Mouse (Mus musculus) lung, embryonic 15.5 days (tissue): ENCODE results near the gene Wapl. TPM values are rescaled to one million over a fixed set of nuclear protein-coding genes. Genes with fewer than 3 reads are reported as not detected.

Experiments used
- ATAC-seq: fragments of 200-750 bp; cut with Nextera tagmentation; 2 replicates; pipeline ENCODE4 v1.8.0; 2017; ENCODE audit warnings: moderate number of reproducible peaks, borderline replicate concordance; ENCODE audit not compliant: low FRiP score, low TSS enrichment; ENCODE audit errors: extremely low read depth
- H3K27ac ChIP-seq: fragments of 300-500 bp; sonication (generic); 2 replicates; pipeline ENCODE4 v1.5.1; 2015; ENCODE audit warnings: moderate library complexity, mild to moderate bottlenecking, inconsistent platforms
- H3K27me3 ChIP-seq: fragments of 300-500 bp; sonication (generic); 2 replicates; pipeline ENCODE4 v1.6.1; 2015; ENCODE audit warnings: inconsistent platforms
- H3K36me3 ChIP-seq: fragments of 300-500 bp; sonication (generic); 2 replicates; pipeline ENCODE4 v1.6.1; 2015; ENCODE audit warnings: inconsistent platforms
- H3K4me1 ChIP-seq: fragments of 300-500 bp; sonication (generic); 2 replicates; pipeline ENCODE4 v1.6.1; 2015; ENCODE audit warnings: inconsistent platforms
- H3K4me2 ChIP-seq: fragments of 300-500 bp; sonication (generic); 2 replicates; pipeline ENCODE4 v1.6.1; 2015; ENCODE audit warnings: inconsistent platforms, mild to moderate bottlenecking, moderate library complexity
- H3K4me3 ChIP-seq: fragments of 300-500 bp; sonication (generic); 2 replicates; pipeline ENCODE4 v1.5.1; 2015; ENCODE audit warnings: mild to moderate bottlenecking, inconsistent platforms
- H3K9ac ChIP-seq: fragments of 300-500 bp; sonication (generic); 2 replicates; pipeline ENCODE4 v1.6.1; 2015; ENCODE audit warnings: inconsistent platforms
- H3K9me3 ChIP-seq: fragments of 300-500 bp; sonication (generic); 2 replicates; pipeline ENCODE4 v1.6.1; 2016; ENCODE audit warnings: inconsistent platforms
- WGBS: fragments of 180-500 bp; shearing (Covaris S2); methylation state at CpG from one replicate; pipeline ENCODE4 v1.1.7; 2015; 5-methylcytosine and 5-hydroxymethylcytosine counted together
- polyA plus RNA-seq: library from polyadenylated mRNA; unstranded; fragments of >200 nt; fragmentation: Nextera tagmentation; extraction: Ambion mirVana; gene quantifications from 2 replicates; pipeline ENCODE4 v1.2.1, GENCODE M21; 2015

Wapl gene
- polyA plus RNA-seq, 1 experiment from 2014 or later, result 25.7 TPM

DNA sequence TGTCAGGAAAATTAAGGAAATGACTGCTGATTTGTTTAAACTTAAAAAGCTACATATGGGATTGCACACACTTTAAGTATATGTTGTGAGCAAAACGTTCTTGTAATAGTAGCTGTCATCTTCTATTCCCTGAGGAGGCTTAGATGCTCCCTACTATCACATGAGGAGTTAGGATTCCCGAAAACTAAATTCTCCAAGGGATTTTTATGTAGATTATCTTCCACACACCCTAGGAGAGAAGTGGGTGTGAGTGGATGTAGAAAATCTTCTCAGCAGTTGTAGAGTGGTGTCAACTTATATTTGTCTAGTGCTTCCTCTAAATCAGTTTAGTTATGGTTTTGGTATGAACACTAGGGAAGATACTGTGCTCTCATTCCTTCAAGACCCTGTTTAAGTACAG lies 36.5 kb downstream of the Wapl start:
- ATAC-seq, result no peak
- Histone ChIP-seq H3K9me3 (no peaks in the 10 kb centered on the region), H3K4me2 (no peak overlapping the region), H3K27ac (no peak overlapping the region), H3K9ac (no peak overlapping the region), H3K27me3 (no peaks in the 10 kb centered on the region), H3K4me3 (no peak overlapping the region), H3K36me3 (peaks cover 16% of the 10 kb centered on the region), H3K4me1 (no peaks in the 10 kb centered on the region)
- 83% methylated on average over 2 of the region's 2 CpGs for WGBS

DNA sequence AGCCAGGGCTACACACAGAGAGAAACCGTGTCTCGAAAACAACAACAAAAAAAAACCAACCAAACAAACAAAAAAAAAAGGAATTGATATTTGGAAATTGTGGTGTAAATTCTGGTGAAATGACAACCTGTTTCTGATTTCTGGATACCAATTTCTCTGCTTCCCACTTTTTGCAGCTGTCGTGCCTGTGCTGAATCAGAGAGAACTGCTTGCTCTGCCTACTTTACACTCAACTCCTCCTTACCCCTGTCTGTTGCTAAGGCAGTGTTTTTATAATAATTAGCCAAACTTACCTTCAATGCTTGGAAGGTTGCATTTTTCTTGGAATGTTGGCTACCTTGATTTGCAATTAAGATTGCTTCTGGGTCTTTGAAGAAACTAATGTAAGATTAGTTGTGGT lies 38.3 kb downstream of the Wapl start:
- Histone ChIP-seq H3K4me3 (no peak overlapping the region), H3K4me2 (no peak overlapping the region), H3K27ac (no peak overlapping the region), H3K27me3 (no peaks in the 10 kb centered on the region), H3K36me3 (peaks cover 16% of the 10 kb centered on the region), H3K4me1 (no peaks in the 10 kb centered on the region), H3K9ac (no peak overlapping the region), H3K9me3 (no peaks in the 10 kb centered on the region)
- 91% methylated on average over 3 of the region's 3 CpGs for WGBS
- no peak for ATAC-seq

DNA sequence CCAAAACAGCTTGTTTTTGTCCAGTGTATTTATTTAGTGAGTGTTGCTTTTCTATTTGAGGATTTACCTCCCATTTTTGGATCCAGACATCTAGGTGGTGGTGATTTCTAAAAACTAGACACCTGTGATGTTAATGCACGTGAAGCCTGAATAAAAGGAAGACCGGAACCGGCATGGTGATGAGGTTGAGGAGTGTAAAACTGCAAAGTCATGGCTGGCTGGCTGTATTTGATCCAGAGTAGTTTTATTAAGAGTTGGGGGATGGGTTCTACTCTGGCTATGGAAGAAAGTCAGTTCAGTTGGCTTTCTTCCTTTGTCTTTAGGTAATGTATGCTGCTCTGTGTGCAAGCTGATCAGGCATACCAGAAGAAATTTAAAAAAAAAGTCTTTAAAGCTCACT lies 39.1 kb downstream of the Wapl start:
- no peak overlapping the region for H3K9ac ChIP-seq
- no peaks in the 10 kb centered on the region for H3K27me3 ChIP-seq
- H3K9me3 ChIP-seq, result no peaks in the 10 kb centered on the region
- peaks cover 16% of the 10 kb centered on the region for H3K36me3 ChIP-seq
- H3K4me2 ChIP-seq, result no peak overlapping the region
- no peak overlapping the region for H3K27ac ChIP-seq
- ATAC-seq, result no peak
- no peaks in the 10 kb centered on the region for H3K4me1 ChIP-seq
- 94% methylated on average over 3 of the region's 3 CpGs for WGBS
- H3K4me3 ChIP-seq, result no peak overlapping the region

DNA sequence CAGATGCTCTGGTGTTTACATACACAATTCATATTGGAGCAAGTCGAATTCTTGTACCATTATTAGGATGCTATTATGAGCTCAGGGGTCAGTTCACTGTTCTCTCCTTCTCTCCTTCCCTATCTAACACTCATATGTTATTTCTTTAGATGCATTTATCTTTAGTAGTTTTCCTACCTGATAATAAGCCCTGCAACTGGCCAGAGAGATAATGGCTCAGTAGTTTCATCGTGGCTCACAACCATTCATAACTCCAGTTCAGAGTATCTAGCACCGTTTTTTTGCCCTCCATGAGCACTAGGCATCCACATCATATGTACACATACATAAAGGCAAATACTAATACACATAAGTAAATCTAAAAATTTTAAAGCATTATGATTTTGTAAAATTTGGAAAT lies 44.4 kb downstream of the Wapl start:
- Histone ChIP-seq H3K9me3 (no peaks in the 10 kb centered on the region), H3K4me1 (no peaks in the 10 kb centered on the region), H3K4me2 (no peak overlapping the region), H3K4me3 (no peak overlapping the region), H3K9ac (no peak overlapping the region), H3K36me3 (peaks cover 15% of the 10 kb centered on the region), H3K27me3 (no peaks in the 10 kb centered on the region), H3K27ac (no peak overlapping the region)
- no peak for ATAC-seq
- WGBS, result 87% methylated on average over 3 of the region's 3 CpGs

DNA sequence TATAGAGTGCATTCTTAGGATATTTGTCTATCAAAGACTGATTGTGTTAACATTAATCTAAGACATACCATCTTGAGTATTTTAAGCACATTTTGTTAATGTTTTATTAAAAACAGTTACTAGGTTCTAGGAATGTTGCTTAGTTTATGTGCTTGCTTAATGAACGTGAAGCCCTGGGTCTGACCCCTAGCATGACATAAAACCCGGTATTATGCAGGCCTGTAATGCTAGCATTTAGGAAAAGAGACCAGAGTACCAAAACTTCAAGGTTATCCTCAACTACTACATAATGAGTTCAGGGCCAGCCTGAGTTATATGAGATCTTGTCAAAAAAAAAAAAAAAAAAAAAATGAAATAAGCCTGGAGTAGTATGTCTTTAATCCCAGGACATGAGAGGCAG lies 54.0 kb downstream of the Wapl start:
- no peaks in the 10 kb centered on the region for H3K9me3 ChIP-seq
- no peak overlapping the region for H3K27ac ChIP-seq
- no peaks in the 10 kb centered on the region for H3K4me1 ChIP-seq
- ATAC-seq, result no peak
- peaks cover 30% of the 10 kb centered on the region for H3K36me3 ChIP-seq
- 82% methylated on average over 2 of the region's 2 CpGs for WGBS
- no peaks in the 10 kb centered on the region for H3K27me3 ChIP-seq
- H3K9ac ChIP-seq, result no peak overlapping the region
- H3K4me3 ChIP-seq, result no peak overlapping the region
- no peak overlapping the region for H3K4me2 ChIP-seq

DNA sequence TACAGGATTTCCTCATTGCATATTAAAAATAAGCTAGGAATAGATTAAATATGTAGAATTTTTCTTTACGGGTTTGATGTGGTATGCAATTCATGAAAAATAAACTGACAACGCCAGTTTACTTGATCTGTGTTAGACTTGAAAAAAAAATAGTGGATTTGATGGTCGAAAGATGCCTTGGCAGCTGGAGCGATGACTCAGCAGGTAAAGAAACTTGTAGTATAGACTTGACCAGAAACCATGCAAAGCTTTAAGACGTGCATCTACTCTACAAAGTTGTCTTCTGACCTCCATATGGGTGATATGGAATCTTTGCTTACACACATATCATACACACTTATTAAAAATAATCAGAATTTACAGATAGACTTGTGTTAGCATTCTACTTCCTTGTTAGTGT lies 61.7 kb downstream of the Wapl start:
- H3K4me3 ChIP-seq, result no peak overlapping the region
- ATAC-seq, result no peak
- peaks cover 32% of the 10 kb centered on the region for H3K36me3 ChIP-seq
- WGBS, result 85% methylated on average over 5 of the region's 5 CpGs
- no peak overlapping the region for H3K27ac ChIP-seq
- no peaks in the 10 kb centered on the region for H3K4me1 ChIP-seq
- H3K9me3 ChIP-seq, result no peaks in the 10 kb centered on the region
- no peak overlapping the region for H3K9ac ChIP-seq
- H3K27me3 ChIP-seq, result no peaks in the 10 kb centered on the region
- no peak overlapping the region for H3K4me2 ChIP-seq

DNA sequence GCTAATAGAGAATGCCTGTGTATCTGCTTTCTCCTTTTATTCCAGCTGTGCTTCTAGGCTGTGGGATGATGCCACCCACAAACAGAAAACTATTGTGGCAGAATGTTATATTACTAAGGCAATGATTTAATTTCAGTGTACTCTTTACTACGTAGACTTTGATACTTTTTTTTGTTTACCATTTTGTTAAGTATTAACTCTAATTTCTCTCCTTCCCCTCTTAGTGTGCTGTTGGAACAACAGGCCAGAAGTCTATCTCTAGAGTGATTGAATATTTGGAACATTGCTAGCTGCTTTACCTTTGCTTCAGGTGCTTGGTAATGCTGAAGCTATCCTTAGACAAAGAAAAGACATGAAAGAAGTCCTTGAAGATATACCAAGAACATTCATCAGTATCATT lies 71.7 kb downstream of the Wapl start:
- Histone ChIP-seq H3K27me3 (no peaks in the 10 kb centered on the region), H3K9me3 (no peaks in the 10 kb centered on the region), H3K27ac (no peak overlapping the region), H3K9ac (no peak overlapping the region), H3K36me3 (peaks cover 45% of the 10 kb centered on the region), H3K4me3 (no peak overlapping the region), H3K4me1 (no peaks in the 10 kb centered on the region), H3K4me2 (no peak overlapping the region)
- ATAC-seq, result no peak
- 77% methylated on average over 1 of the region's 1 CpGs for WGBS

DNA sequence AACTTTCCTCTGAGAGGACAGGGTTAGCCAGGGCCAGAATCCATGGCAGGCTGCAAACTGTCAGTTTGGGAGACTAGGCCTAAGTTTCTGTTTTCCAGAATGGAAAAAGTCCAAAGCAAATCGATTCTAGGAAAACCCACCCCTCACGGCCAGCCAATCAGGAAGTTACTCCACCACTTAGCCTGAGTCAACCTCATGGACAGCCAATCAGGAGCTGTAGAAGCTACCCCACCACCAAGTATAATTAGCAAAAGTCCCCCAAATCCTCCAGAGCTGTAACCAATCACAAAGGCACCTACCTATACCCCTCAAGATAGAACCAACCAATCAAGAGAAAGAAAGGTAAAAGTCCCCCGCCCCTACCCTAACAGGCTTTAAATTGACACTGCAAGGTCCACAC lies 82.0 kb downstream of the Wapl start:
- Histone ChIP-seq H3K27me3 (no peaks in the 10 kb centered on the region), H3K27ac (no peak overlapping the region), H3K9ac (no peak overlapping the region), H3K4me1 (no peaks in the 10 kb centered on the region), H3K4me2 (no peak overlapping the region), H3K4me3 (no peak overlapping the region), H3K36me3 (no peaks in the 10 kb centered on the region), H3K9me3 (no peaks in the 10 kb centered on the region)
- ATAC-seq, result no peak
- WGBS, result 81% methylated on average over 3 of the region's 3 CpGs

DNA sequence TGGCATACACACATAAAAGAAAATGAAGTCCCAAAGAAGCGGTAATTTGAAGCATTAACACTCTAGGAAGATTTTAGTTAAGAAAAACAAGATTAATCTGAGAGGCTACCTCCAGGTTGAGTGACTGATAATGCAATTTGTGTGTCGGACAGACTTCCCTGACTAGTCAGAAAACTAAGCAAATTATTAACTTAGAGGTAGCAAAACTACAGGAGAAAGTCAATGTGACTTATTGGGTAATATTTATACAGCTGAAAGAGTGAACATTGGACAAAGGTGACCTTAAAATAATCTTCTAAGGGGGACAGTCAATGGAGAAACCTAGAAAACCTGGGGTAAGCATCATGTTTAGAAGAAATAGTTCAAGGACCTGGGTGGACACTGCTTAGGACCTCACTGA lies 86.2 kb downstream of the Wapl start:
- H3K27me3 ChIP-seq, result no peaks in the 10 kb centered on the region
- WGBS, result 42% methylated on average over 2 of the region's 2 CpGs
- H3K27ac ChIP-seq, result no peak overlapping the region
- no peaks in the 10 kb centered on the region for H3K4me1 ChIP-seq
- ATAC-seq, result no peak
- no peak overlapping the region for H3K9ac ChIP-seq
- H3K36me3 ChIP-seq, result no peaks in the 10 kb centered on the region
- no peaks in the 10 kb centered on the region for H3K9me3 ChIP-seq
- H3K4me3 ChIP-seq, result no peak overlapping the region
- no peak overlapping the region for H3K4me2 ChIP-seq

DNA sequence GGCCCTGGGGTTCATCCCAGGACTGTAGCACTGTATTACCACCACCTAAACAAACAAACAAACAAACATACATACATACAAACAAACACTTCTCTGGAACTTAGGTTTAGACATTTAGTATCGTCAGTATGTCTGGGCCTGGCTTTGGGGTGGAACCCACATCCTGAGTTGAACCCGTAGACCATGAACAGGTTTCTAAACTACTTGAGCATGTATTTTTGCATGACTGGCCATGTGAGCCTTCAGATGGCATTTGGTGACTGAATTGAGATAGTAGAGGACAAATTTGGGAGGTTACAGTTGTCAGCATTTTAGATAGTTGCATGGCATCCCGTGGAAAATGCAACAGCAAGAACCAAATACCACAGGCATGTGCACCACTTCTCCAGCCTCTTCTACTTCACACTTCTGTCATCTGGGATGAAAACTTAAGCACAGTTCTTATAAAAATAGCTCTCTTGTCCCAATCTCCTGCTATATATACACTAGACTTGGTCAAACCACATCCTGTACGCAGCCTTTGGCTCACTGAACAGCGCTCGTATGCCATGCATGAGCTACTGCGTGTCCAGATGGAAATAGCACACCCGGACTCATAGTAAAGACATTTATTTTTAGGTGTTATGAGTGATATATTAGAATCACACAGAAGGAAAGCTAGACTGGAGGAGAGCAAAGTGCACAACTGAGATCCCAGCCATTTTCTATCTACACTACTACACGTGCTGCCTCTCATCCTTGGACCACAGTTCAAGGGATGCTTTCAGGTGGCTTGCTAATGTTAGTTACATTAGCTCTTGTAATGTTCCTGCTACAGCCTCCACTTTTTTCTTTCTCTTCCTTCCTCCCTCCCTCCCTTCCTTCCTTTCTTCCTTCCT lies 87.6 kb downstream of the Wapl start:
- Histone ChIP-seq H3K27me3 (no peaks in the 10 kb centered on the region), H3K4me2 (no peak overlapping the region), H3K4me1 (no peaks in the 10 kb centered on the region), H3K4me3 (no peak overlapping the region), H3K27ac (no peak overlapping the region), H3K9ac (no peak overlapping the region), H3K36me3 (no peaks in the 10 kb centered on the region), H3K9me3 (no peaks in the 10 kb centered on the region)
- ATAC-seq, result no peak
- 85% methylated on average over 9 of the region's 9 CpGs for WGBS

DNA sequence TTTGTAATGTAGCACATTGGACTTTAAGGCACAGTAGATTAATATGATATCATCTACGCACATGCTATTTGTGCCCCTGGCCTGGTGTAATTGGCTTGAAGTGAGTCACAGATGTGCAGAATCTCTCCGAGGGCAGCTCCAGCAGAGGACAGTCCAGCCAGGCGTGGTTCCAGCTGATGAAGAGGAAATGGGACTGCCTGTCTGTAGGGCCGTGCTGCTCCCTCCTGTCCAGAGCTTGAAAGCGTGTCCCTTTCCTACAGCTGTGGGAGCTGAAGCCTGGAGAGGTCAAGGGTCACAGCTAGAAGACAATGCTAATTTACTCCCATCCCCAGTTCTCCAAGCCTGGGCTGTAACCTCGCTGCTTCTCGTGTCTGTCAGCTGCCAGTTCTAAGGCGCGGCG lies 89.0 kb downstream of the Wapl start:
- no peak for ATAC-seq
- 52% methylated on average over 10 of the region's 10 CpGs for WGBS

DNA sequence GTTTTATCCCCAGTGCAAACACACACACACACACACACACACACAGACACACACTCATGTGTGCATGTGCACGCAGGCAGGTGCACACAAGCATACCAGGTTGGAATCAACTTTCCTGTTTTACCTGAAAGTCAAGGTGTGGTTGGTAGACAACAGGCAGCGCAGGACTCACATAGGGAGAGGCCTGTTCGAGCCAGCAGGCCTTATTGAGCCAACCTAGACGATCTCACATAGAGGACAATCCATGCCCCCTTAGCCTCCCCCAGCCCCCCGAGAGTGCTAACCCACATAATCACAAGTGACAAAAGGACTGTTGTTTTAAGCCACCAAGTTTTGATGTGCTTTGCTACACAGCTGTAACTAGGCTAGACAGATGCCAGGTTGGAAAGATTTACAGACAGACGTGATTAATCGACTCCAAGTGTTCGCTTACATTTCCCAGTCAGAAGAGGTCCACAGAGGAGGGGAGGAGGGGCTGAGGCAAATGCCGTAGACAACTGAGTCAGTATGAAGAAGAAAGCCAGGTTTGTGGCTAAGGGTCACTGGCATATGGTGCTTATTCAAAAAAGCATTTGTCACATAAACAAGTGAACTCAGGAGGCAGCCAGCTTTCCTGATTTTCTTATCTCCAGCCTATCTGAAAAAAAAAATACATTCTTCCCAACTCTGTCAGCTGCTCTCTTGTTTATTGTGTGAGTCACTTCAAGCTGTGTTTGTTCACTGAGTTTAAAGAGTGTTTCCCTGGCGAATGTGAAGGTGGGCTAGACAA lies 90.2 kb downstream of the Wapl start:
- Histone ChIP-seq H3K27me3 (no peaks in the 10 kb centered on the region), H3K9me3 (no peaks in the 10 kb centered on the region), H3K4me1 (peaks cover 7% of the 10 kb centered on the region), H3K4me2 (no peak overlapping the region), H3K36me3 (no peaks in the 10 kb centered on the region), H3K9ac (no peak overlapping the region), H3K4me3 (no peak overlapping the region), H3K27ac (no peak overlapping the region; the same call in 1 of the 2 replicates)
- no peak for ATAC-seq
- 20% methylated on average over 10 of the region's 10 CpGs for WGBS

More for the DNA sequence above, 89.0 kb downstream of the Wapl start:
- no peak overlapping the region for H3K9ac ChIP-seq
- H3K4me1 ChIP-seq, result no peaks in the 10 kb centered on the region
- H3K9me3 ChIP-seq, result no peaks in the 10 kb centered on the region
- no peaks in the 10 kb centered on the region for H3K27me3 ChIP-seq
- no peaks in the 10 kb centered on the region for H3K36me3 ChIP-seq
- H3K4me2 ChIP-seq, result no peak overlapping the region
- H3K4me3 ChIP-seq, result no peak overlapping the region
- no peak overlapping the region for H3K27ac ChIP-seq
